Mouse (Mus musculus) midbrain, embryonic 16.5 days (tissue): ENCODE measurements at regions not wholly inside any gene's neighbourhood (a gene's known extent, or its start where the extent isn't known, plus 50 kb on each side); places are given as distances from the start of the nearest gene placed in this dataset.

ENCODE experiments used
- ATAC-seq: fragments of 200-750 bp; cut with Nextera tagmentation; 2 replicates; pipeline ENCODE4 v1.8.0; 2017; ENCODE audit warnings: moderate TSS enrichment
- H3K27ac ChIP-seq: fragments of 300-500 bp; sonication (generic); 2 replicates; pipeline ENCODE4 v1.5.1; 2014; ENCODE audit warnings: mild to moderate bottlenecking, low read length, mixed read lengths
- H3K27me3 ChIP-seq: fragments of 300-500 bp; sonication (generic); 2 replicates; pipeline ENCODE4 v1.6.1; 2014; ENCODE audit warnings: low read depth, low read length, mixed read lengths; ENCODE audit not compliant: control insufficient read depth, insufficient read depth
- H3K36me3 ChIP-seq: fragments of 300-500 bp; sonication (generic); 2 replicates; pipeline ENCODE4 v1.6.1; 2014; ENCODE audit warnings: mild to moderate bottlenecking, low read length, moderate library complexity, mixed read lengths; ENCODE audit not compliant: control insufficient read depth, insufficient read depth
- H3K4me1 ChIP-seq: fragments of 300-500 bp; sonication (generic); 2 replicates; pipeline ENCODE4 v1.6.1; 2014; ENCODE audit warnings: mild to moderate bottlenecking, low read length, mixed read lengths; ENCODE audit not compliant: control insufficient read depth, insufficient read depth
- H3K4me2 ChIP-seq: fragments of 300-500 bp; sonication (generic); 2 replicates; pipeline ENCODE4 v1.6.1; 2014; ENCODE audit warnings: mild to moderate bottlenecking, low read length, mixed read lengths
- H3K4me3 ChIP-seq: fragments of 300-500 bp; sonication (generic); 2 replicates; pipeline ENCODE4 v1.5.1; 2014; ENCODE audit warnings: low read depth, mild to moderate bottlenecking, low read length, moderate library complexity, mixed read lengths
- H3K9ac ChIP-seq: fragments of 300-500 bp; sonication (generic); 2 replicates; pipeline ENCODE4 v1.6.1; 2014; ENCODE audit warnings: low read depth, low read length, mixed read lengths
- H3K9me3 ChIP-seq: fragments of 300-500 bp; sonication (generic); replicated peaks from 2 replicates; pipeline ENCODE4 v1.6.1; 2014; ENCODE audit warnings: mild to moderate bottlenecking, low read length, mixed read lengths; ENCODE audit not compliant: control insufficient read depth, poor library complexity, severe bottlenecking
- WGBS: fragments of 180-500 bp; shearing (Covaris S2); extraction: QIAGEN DNeasy Blood & Tissue Kit; methylation state at CpG from one replicate; pipeline ENCODE4 v1.1.7; 2014; 5-methylcytosine and 5-hydroxymethylcytosine counted together

- no peaks in the 10 kb centered on the region for H3K27me3 ChIP-seq
- H3K36me3 ChIP-seq, result no peaks in the 10 kb centered on the region
- no peak overlapping the region for H3K27ac ChIP-seq
- WGBS, result 87% methylated on average over 2 of the region's 2 CpGs
- no peak overlapping the region for H3K4me3 ChIP-seq
- H3K4me1 ChIP-seq, result no peaks in the 10 kb centered on the region
- no peak overlapping the region for H3K4me2 ChIP-seq
- H3K9me3 ChIP-seq, result no peaks in the 10 kb centered on the region
- no peak for ATAC-seq
- no peak overlapping the region for H3K9ac ChIP-seq
Observed at GRCm38 (mm10) chr9:94199864-94200263, 338.0 kb downstream of the 1190002N15Rik start.

GRCm38 (mm10) chr9:94191083-94191482 is 346.8 kb downstream of the 1190002N15Rik start:
- H3K27me3 ChIP-seq, result no peaks in the 10 kb centered on the region
- 24% methylated on average over 3 of the region's 3 CpGs for WGBS
- no peaks in the 10 kb centered on the region for H3K9me3 ChIP-seq
- no peaks in the 10 kb centered on the region for H3K4me1 ChIP-seq
- no peak overlapping the region for H3K4me2 ChIP-seq
- no peak overlapping the region for H3K9ac ChIP-seq
- no peak overlapping the region for H3K4me3 ChIP-seq
- no peaks in the 10 kb centered on the region for H3K36me3 ChIP-seq
- no peak overlapping the region for H3K27ac ChIP-seq
- ATAC-seq, result no peak

GRCm38 (mm10) chr9:94189872-94190800 is 347.7 kb downstream of the 1190002N15Rik start:
- H3K27ac ChIP-seq, result no peak overlapping the region; the same call in 1 of the 2 replicates
- WGBS, result 44% methylated on average over 2 of the region's 2 CpGs

GRCm38 (mm10) chr9:94188124-94188523 is 349.8 kb downstream of the 1190002N15Rik start:
- H3K4me3 ChIP-seq, result no peak overlapping the region

More at GRCm38 (mm10) chr9:94189872-94190800, 347.7 kb downstream of the 1190002N15Rik start:
- no peaks in the 10 kb centered on the region for H3K36me3 ChIP-seq
- H3K27me3 ChIP-seq, result no peaks in the 10 kb centered on the region
- H3K4me3 ChIP-seq, result no peak overlapping the region
- H3K9ac ChIP-seq, result no peak overlapping the region
- no peak overlapping the region for H3K4me2 ChIP-seq
- H3K9me3 ChIP-seq, result no peaks in the 10 kb centered on the region
- no peaks in the 10 kb centered on the region for H3K4me1 ChIP-seq
- ATAC-seq, result peak; percentile 60

GRCm38 (mm10) chr9:94169905-94170612 is 367.8 kb downstream of the 1190002N15Rik start:
- 0 out of 2 replicates have a peak, but pooled peaks have one; percentile 21 for ATAC-seq
- H3K4me1 ChIP-seq, result no peaks in the 10 kb centered on the region
- no peaks in the 10 kb centered on the region for H3K36me3 ChIP-seq
- H3K9ac ChIP-seq, result no peak overlapping the region
- H3K4me2 ChIP-seq, result no peak overlapping the region
- H3K27ac ChIP-seq, result peak overlapping the region; percentile 61; the same call in 1 of the 2 replicates
- no peak overlapping the region for H3K4me3 ChIP-seq
- no peaks in the 10 kb centered on the region for H3K9me3 ChIP-seq
- 3% methylated on average over 2 of the region's 2 CpGs for WGBS
- no peaks in the 10 kb centered on the region for H3K27me3 ChIP-seq

More at GRCm38 (mm10) chr9:94188124-94188523, 349.8 kb downstream of the 1190002N15Rik start:
- H3K4me2 ChIP-seq, result no peak overlapping the region
- no peaks in the 10 kb centered on the region for H3K27me3 ChIP-seq
- no peak overlapping the region for H3K9ac ChIP-seq
- H3K27ac ChIP-seq, result no peak overlapping the region
- H3K36me3 ChIP-seq, result no peaks in the 10 kb centered on the region
- no peaks in the 10 kb centered on the region for H3K4me1 ChIP-seq
- ATAC-seq, result no peak
- H3K9me3 ChIP-seq, result no peaks in the 10 kb centered on the region

- no peaks in the 10 kb centered on the region for H3K27me3 ChIP-seq
- no peak for ATAC-seq
- H3K36me3 ChIP-seq, result no peaks in the 10 kb centered on the region
- no peak overlapping the region for H3K27ac ChIP-seq
- H3K4me3 ChIP-seq, result no peak overlapping the region
- no peak overlapping the region for H3K9ac ChIP-seq
- H3K9me3 ChIP-seq, result 0 out of 2 replicates have a peak, but pooled peaks cover 2% of the 10 kb centered on the region
- no peaks in the 10 kb centered on the region for H3K4me1 ChIP-seq
- 97% methylated on average over 1 of the region's 1 CpGs for WGBS
- no peak overlapping the region for H3K4me2 ChIP-seq
Observed at GRCm38 (mm10) chr9:94163671-94164070, 374.2 kb downstream of the 1190002N15Rik start.

GRCm38 (mm10) chr9:94155581-94155980 is 382.3 kb downstream of the 1190002N15Rik start:
- no peak for ATAC-seq
- 69% methylated on average over 2 of the region's 2 CpGs for WGBS

GRCm38 (mm10) chr9:94148474-94148873 is 389.4 kb downstream of the 1190002N15Rik start:
- H3K9ac ChIP-seq, result no peak overlapping the region
- no peak overlapping the region for H3K4me2 ChIP-seq
- H3K9me3 ChIP-seq, result no peaks in the 10 kb centered on the region
- no peak for ATAC-seq
- H3K36me3 ChIP-seq, result no peaks in the 10 kb centered on the region
- H3K4me1 ChIP-seq, result no peaks in the 10 kb centered on the region
- H3K27ac ChIP-seq, result no peak overlapping the region
- H3K4me3 ChIP-seq, result no peak overlapping the region
- H3K27me3 ChIP-seq, result no peaks in the 10 kb centered on the region
- 90% methylated on average over 1 of the region's 1 CpGs for WGBS

More at GRCm38 (mm10) chr9:94155581-94155980, 382.3 kb downstream of the 1190002N15Rik start:
- Histone ChIP-seq H3K9me3 (no peaks in the 10 kb centered on the region), H3K4me2 (no peak overlapping the region), H3K9ac (no peak overlapping the region), H3K27ac (no peak overlapping the region), H3K27me3 (no peaks in the 10 kb centered on the region), H3K36me3 (no peaks in the 10 kb centered on the region), H3K4me3 (no peak overlapping the region), H3K4me1 (no peaks in the 10 kb centered on the region)

- H3K27ac ChIP-seq, result no peak overlapping the region
- no peaks in the 10 kb centered on the region for H3K4me1 ChIP-seq
- H3K36me3 ChIP-seq, result no peaks in the 10 kb centered on the region
- no peaks in the 10 kb centered on the region for H3K27me3 ChIP-seq
- no peak overlapping the region for H3K9ac ChIP-seq
- H3K4me3 ChIP-seq, result no peak overlapping the region
- no peak overlapping the region for H3K4me2 ChIP-seq
- 93% methylated on average over 3 of the region's 3 CpGs for WGBS
- H3K9me3 ChIP-seq, result no peaks in the 10 kb centered on the region
- no peak for ATAC-seq
Observed at GRCm38 (mm10) chr9:94146787-94147186, 391.1 kb downstream of the 1190002N15Rik start.
